Mouse (Mus musculus) activated CD4-positive, CD25-positive, alpha-beta regulatory T cell, adult 4 months (primary cell): ENCODE data around the gene Mtor. TPM values are rescaled to one million over a fixed set of nuclear protein-coding genes. Genes with fewer than 3 reads are reported as not detected.

ENCODE experiments used
- ATAC-seq: one replicate; pipeline ENCODE4 v1.8.0; 2017
- polyA plus RNA-seq, 2 experiments: library from polyadenylated mRNA; unstranded; fragments of 100-300 nt; shearing (Covaris generic); gene quantifications; one replicate each; pipeline ENCODE4 v1.2.1; 2017

Gene Mtor
- polyA plus RNA-seq, 2 experiments from 2014 or later = 11.3 to 11.5 TPM

GRCm38 (mm10) chr4:148442598-148442997, 5.8 kb upstream of the Mtor start:
- no peak for ATAC-seq

DNA sequence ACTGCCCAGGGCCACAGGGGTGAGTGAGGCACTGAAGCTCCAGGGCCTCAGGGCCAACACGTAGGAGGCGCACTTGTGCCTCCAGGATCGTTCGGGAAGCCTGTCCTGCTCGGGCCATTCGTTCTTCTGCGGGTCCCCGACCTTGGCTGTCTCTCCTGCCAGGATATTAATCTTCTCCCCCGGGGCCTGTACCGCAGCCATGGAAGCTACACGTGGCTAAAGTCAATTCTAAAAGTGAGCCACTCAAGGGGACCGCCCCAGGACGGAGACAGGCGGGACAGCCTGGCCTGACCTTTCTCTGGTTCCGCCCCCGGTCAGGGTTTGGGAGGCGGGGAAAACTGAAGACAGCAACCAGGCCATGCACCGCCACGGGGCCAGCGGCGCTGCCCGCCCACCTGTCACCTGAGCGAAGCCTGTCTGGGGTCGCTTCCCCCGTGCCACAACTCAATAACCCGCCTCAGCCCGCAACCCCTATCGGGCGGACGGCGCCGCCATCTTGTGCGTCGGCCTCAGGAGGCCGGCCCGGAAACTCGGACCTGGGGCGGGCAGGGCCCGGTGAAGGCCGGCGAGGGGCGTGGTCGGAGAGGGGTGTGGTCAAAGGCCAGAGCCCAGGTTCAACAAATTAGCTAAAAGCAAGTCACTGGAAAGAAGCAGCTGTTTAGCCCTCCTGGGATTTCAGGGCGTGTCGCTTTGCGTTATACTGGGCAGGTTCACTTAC, 4.0 kb upstream of the Mtor start, which contains the start of gene Ubiad1:
TSS of gene Ubiad1 (minus strand) at position 522 of the 718 bp plus-strand sequence.
- no peak for ATAC-seq

GRCm38 (mm10) chr4:148448853-148449245, 438 bp downstream of the Mtor start:
- no peak for ATAC-seq

GRCm38 (mm10) chr4:148453707-148454106, 5.3 kb downstream of the Mtor start:
- ATAC-seq = no peak

DNA sequence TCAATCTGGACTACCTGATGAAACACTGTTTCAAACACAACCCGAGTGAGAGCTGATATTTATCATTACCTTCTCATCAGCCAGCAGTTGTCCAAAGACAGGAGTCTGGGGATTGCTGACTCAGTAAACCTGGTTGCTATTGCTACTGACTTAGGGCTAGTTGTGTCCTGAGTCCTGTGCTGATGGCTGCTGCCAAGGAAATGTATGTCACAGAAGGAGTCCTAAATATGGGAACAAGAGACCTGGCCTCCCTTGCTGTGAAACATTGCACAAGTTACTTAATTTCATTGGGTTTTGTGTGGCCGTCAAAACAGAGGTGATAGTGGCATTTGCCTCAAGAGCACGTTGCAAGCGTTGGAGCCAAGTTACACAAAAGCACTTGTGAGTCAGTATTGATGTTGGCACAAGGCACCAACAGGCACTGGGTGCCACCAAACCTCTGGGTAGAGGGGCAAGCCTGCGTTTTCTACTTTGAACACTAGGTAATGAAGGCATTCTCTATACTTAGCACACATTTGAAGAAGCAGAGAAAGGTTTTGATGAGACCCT, 7.1 kb downstream of the Mtor start:
- ATAC-seq = no peak

GRCm38 (mm10) chr4:148460656-148461284, 12.4 kb downstream of the Mtor start:
- no peak for ATAC-seq

DNA sequence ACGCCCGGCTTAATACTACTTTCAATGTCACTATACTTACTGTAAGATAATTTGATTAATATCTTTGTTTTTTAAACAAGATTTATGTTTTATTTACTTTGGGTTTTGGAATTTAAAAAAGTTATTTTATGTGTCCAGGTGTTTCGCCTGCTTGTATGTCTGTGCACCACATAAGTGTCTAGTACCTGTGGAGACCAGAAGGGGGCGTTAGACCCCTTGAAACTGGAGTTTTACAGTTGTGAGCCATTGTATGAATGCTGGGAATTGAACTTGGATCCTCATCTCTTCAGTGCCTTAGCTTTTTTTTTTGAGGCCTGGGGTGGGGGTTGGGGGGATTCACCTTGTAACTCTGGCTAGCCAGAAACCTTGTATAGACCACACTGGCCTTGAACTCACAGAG, 13.4 kb downstream of the Mtor start:
- ATAC-seq = no peak

GRCm38 (mm10) chr4:148462717-148463116, 14.3 kb downstream of the Mtor start:
- ATAC-seq = no peak

DNA sequence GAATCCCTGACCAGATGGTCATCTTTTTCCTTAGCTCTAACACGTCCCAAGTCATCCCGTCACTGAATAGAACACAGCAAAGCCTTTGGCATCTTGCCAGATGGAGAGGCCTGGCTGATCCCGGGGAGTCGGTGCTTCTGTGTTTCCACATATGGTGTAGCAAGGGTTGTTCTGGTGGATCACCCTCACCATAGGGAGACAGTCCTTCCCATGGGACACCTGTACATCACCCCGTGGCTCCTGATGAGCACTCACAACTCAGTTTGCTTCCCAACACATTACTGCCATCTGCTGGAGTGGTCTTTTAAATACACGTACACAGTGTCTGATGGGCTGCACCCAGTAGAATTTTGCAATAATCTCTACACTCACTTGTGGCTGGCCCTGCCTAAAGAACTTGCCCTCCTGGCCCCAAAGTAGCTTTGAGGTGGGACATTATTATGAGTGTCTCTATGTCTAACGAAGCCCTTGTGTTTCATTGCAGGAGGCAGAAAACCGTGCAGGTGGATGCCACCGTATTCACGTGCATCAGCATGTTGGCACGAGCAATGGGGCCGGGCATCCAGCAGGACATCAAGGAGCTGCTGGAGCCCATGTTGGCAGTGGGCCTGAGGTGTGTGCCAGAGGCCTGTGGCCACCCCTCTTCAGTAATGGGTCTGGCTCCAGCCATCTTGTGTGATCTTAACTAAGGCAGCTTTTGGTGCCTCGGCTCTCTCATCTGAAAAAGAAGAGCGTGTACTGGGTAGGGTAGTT, 15.0 kb downstream of the Mtor start:
- ATAC-seq = no peak

DNA sequence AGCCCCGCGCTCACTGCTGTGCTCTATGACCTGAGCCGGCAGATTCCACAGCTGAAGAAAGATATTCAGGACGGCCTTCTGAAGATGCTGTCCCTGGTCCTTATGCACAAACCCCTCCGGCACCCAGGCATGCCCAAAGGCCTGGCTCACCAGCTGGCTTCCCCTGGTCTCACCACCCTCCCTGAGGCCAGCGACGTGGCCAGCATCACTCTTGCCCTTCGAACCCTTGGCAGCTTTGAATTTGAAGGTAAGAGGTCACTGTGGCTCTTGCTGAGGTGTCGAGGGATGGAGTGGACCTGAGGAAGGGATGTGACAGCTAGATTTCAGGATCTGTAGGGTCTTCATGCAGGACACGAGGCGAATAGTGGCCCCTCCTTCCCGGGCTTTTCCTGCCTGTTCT, 15.9 kb downstream of the Mtor start:
- ATAC-seq = no peak

DNA sequence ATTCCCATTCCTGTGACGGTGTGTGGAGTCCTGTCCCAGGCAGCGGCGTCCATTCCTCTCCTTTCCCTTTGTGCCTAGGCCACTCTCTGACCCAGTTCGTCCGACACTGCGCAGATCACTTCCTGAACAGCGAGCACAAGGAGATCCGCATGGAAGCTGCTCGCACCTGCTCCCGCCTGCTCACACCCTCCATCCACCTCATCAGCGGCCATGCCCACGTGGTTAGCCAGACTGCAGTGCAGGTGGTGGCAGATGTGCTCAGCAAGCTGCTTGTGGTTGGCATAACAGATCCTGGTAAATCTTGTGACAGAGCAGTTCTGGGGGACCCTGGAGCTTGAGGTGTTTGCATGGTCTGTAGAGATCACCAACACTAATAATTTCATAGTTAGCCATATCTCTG, 16.5 kb downstream of the Mtor start:
- no peak for ATAC-seq

GRCm38 (mm10) chr4:148466511-148467079, 18.2 kb downstream of the Mtor start:
- ATAC-seq = no peak

DNA sequence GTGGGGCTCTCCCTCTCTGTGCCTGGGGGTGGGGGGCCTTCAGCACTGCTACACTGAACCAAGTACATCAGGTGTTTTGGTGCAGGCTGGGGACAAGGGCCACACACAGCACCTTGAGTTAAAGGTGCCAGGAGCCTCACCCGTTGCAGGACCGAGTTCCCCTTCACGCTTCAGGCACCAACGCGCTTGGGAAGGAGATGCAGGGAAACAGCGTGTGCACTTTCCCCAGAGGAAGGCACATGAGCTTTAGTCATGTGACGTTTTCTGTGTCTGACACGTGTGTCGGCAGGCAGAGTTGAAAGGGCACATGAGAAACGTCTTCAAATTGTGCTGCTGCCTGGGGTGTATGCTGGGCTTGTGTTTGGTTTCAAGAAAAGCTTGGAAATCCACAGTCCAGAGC, 20.0 kb downstream of the Mtor start:
- no peak for ATAC-seq

- no peak for ATAC-seq
These were observed 21.3 kb downstream of the Mtor start for GRCm38 (mm10) chr4:148469487-148470252.

GRCm38 (mm10) chr4:148471363-148471806, 23.0 kb downstream of the Mtor start:
- no peak for ATAC-seq

- no peak for ATAC-seq
These were observed 24.2 kb downstream of the Mtor start for GRCm38 (mm10) chr4:148472436-148473174.

DNA sequence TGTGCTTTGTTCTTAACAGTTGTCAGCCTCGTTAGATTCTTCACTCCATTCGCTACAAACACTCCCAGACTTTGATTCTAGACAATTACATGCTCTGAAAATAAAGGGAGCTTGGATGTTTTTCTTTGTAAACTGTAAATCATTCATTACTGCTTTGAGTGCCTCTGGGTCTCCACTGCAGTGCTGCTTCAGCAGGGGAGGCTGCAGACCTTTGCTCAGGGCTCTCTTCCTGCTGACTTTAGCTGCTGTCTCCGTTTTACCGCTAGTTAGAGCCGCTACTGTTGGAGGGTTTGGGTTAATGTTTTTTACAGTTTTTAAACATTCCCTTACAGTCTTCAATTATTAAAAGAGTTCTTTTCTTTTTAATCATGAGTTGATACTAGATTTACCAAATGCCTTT, 25.1 kb downstream of the Mtor start:
- ATAC-seq = no peak

DNA sequence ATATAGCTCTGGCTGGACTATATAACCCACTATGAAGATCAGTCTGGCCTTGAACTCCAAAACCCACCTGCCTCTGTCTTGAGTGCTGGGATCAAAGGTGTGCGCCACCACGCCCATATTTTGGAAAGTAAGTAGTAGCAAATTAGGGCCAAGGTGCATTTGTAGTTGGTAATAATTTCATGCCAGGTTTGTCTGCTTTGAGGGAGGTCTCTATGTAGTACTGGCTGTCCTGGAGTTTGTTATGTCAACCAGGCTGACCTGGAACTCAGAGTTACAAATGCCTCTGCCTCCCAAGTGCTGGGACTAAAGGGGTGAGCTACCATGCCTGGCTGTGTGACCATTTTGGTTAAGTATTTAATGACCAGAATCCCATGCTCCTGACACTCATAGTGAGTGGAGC, 31.8 kb downstream of the Mtor start:
- no peak for ATAC-seq

GRCm38 (mm10) chr4:148481557-148482168, 33.3 kb downstream of the Mtor start:
- no peak for ATAC-seq

DNA sequence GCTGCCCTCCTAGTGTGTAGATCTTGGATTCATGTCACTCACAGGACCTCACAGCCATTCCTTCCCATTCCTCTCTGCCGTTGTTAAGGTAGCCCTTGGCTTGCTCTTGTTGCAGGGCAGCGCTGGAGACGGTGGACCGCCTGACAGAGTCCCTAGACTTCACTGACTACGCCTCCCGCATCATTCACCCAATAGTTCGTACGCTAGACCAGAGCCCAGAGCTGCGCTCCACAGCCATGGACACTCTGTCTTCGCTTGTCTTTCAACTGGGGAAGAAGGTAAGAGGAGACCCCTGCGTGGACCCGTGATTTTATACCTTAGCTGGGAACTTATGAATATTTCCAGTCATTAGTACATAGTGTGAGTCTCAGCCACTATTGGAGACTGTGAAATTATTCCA, 36.1 kb downstream of the Mtor start:
- no peak for ATAC-seq

DNA sequence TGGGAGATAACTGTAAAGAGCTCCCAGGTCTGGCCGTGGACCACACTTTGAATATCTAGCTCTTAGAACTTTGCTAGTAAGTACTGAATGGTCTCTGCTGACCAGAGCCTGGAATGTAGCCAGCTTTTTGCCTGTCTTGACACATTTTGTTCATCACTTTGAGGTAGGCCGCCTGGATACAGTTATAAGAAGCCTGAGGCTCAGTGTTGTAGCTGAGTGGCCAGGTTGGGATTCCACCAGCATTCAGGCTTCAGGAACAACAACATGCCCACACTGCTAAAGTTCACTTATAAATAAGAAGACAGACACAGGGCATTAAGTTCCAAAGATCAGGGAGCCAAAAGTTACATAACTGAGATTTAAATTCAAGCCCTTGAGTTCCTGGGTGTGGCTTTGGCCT, 39.4 kb downstream of the Mtor start:
- ATAC-seq = no peak
